Mouse (Mus musculus) cortical plate, adult 2 months (tissue): ENCODE measurements around the gene Ift52.

Source experiments
- CTCF ChIP-seq: fragments of 200-500 bp; IDR thresholded peaks from 2 replicates; pipeline ENCODE4 v1.5.1; 2011; ENCODE audit warnings: mild to moderate bottlenecking, control low read depth, low read length; ENCODE audit not compliant: insufficient read depth; ENCODE audit errors: extremely low read depth
- POLR2A ChIP-seq: fragments of 200-500 bp; IDR thresholded peaks from 2 replicates; pipeline ENCODE4 v1.6.1; 2011; ENCODE audit warnings: mild to moderate bottlenecking, low read length, control low read depth; ENCODE audit not compliant: insufficient read depth; ENCODE audit errors: extremely low read depth

GRCm38 (mm10) chr2:162969101-162969500, 48.1 kb upstream of the Ift52 start:
- TF ChIP-seq POLR2A (no peak), CTCF (no peak)
